Mouse (Mus musculus) erythroblast, embryonic 14.5 days (primary cell): Measurements from ENCODE around the gene Zmynd19.

Source experiments
- GATA1 ChIP-seq: IDR thresholded peaks from 2 replicates; pipeline ENCODE4 v1.6.1; 2012; ENCODE audit warnings: low read length, inconsistent platforms, mixed read lengths
- TAL1 ChIP-seq: IDR thresholded peaks from 3 replicates; pipeline ENCODE4 v1.6.1; 2012; ENCODE audit warnings: low read length, inconsistent platforms, mixed read lengths

- TF ChIP-seq GATA1 (no peak), TAL1 (no peak)
These were observed 34.8 kb upstream of the Zmynd19 start for GRCm38 (mm10) chr2:24914762-24915161.
